10 mouse cellular contexts compared by ENCODE assay signal in the genomic region with DNA sequence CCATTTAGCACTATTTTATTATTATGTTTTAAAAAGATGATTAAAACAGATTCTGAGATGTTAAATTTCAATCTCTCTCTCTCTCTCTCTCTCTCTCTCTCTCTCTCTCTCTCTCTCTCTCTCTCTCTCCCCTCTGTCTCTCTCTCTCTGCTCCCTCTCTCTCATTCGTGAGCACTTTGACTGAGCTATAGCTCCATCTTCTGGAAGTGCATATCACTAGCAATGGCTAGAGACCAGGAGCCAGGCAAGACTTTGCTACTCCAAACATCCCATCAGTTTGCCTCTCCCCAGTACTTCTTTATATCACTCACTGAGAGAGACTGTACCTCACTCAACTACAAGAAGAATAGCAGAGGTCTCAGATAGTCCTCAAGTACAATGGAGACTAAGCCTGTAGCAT.
DNase-seq lines count a peak whose midpoint lies in the region; ATAC-seq lines count a peak whose summit lies in the region.
"Had no signal": no experiment of that assay in that cellular context is flagged by ENCODE, and none has a peak within 500 bp of the region (broad histone marks: within the 10 kb centered on the region; RNA-seq: fewer than 3 reads in every experiment).

No protein-coding gene starts in this region.

- H3K4me2 ChIP-seq in embryonic facial prominence, embryonic 14.5 days (ENCODE audit: low read depth, low read length), result no peak overlapping the region

- H3K9ac ChIP-seq in embryonic facial prominence, embryonic 14.5 days (ENCODE audit: low read depth, low read length), result no peak overlapping the region

- no peaks in the 10 kb centered on the region for H3K9me3 ChIP-seq in embryonic facial prominence, embryonic 14.5 days (ENCODE audit: control insufficient read depth, low read length)

- 4% methylated on average over 1 of the region's 1 CpGs for WGBS in embryonic facial prominence, embryonic 14.5 days

- H3K27ac ChIP-seq in embryonic facial prominence, embryonic 14.5 days (replicated peaks; ENCODE audit: low read depth, low read length), result no peak overlapping the region

- H3K27me3 ChIP-seq in embryonic facial prominence, embryonic 14.5 days (replicated peaks; ENCODE audit: control insufficient read depth, insufficient read depth, low read length), result no peaks in the 10 kb centered on the region

- H3K36me3 ChIP-seq in embryonic facial prominence, embryonic 14.5 days (ENCODE audit: control insufficient read depth, insufficient read depth, low read length), result no peaks in the 10 kb centered on the region

- ATAC-seq in embryonic facial prominence, embryonic 14.5 days (ENCODE audit: low read depth), result no peak

- DNase-seq in frontal cortex, postnatal 36 days (ENCODE audit: low spot score in 2 of 2), result peak; percentile 3 to 48
- DNase-seq in frontal cortex, postnatal 10 days (ENCODE audit: low spot score in 2 of 2), result no peak
- DNase-seq in left cerebral cortex, adult 11 months (ENCODE audit: low spot score), result peak; percentile 2
- no peak for DNase-seq in left cerebral cortex, adult 8-10 months (ENCODE audit: low spot score in 2 of 2)
- peak; percentile 12 for DNase-seq in ES-CJ7 (ENCODE audit: low read depth, low spot score)
- peak; percentile 27 for DNase-seq in embryonic facial prominence, embryonic 14.5 days (ENCODE audit: low spot score)
- DNase-seq in spleen, adult 18-20 months, result no peak
- no peak for DNase-seq in cerebellum, postnatal 4 days (ENCODE audit: low spot score in 2 of 2)
- DNase-seq: cerebellum, adult 11-12 months; lung, adult 18-20 months had no signal

- H3K4me3 ChIP-seq in embryonic facial prominence, embryonic 14.5 days (ENCODE audit: low read depth, low read length), result no peak overlapping the region

- no peaks in the 10 kb centered on the region for H3K4me1 ChIP-seq in embryonic facial prominence, embryonic 14.5 days (ENCODE audit: control insufficient read depth, insufficient read depth, low read length)

Comparison
In these comparisons a context has a peak if more than half of its experiments do, and no peak if none do; other contexts are left out.
1. DNase-seq: peak in frontal cortex, postnatal 36 days (2 of 2), left cerebral cortex, adult 11 months (single experiment), ES-CJ7 (single experiment) and embryonic facial prominence, embryonic 14.5 days (single experiment); none in frontal cortex, postnatal 10 days (0 of 2), left cerebral cortex, adult 8-10 months (0 of 2), spleen, adult 18-20 months (0 of 2) and cerebellum, postnatal 4 days (0 of 2).